ENCODE assay signal across 19 mouse cellular contexts in genomic region chr11:114482070-114482469, GRCm38 (mm10).
A peak's percentile ranks its signal among the peaks of the same experiment; 100 is the strongest.
DNase-seq lines count a peak whose midpoint lies in the region; ATAC-seq and TF ChIP-seq lines count a peak whose summit lies in the region.
"Had no signal": no experiment of that assay in that cellular context is flagged by ENCODE, and none has a peak within 500 bp of the region (broad histone marks: within the 10 kb centered on the region; RNA-seq: fewer than 3 reads in every experiment).

No protein-coding gene starts in this region.

- H3K4me1 ChIP-seq in hindbrain, embryonic 10.5 days (replicated peaks), result peaks cover 48% of the 10 kb centered on the region
- peaks cover 10% of the 10 kb centered on the region; the same call in 1 of the 2 replicates for H3K4me1 ChIP-seq in hindbrain, embryonic 16.5 days (ENCODE audit: control insufficient read depth, insufficient read depth, low read depth, low read length)
- 0 out of 2 replicates have a peak, but pooled peaks cover 3% of the 10 kb centered on the region for H3K4me1 ChIP-seq in stomach, embryonic 15.5 days
- no peaks in the 10 kb centered on the region for H3K4me1 ChIP-seq in stomach, postnatal 0 days (replicated peaks; ENCODE audit: control insufficient read depth, insufficient read depth)

- peak; percentile 29 for DNase-seq in hindbrain, embryonic 10.5 days (ENCODE audit: low spot score)
- no peak for DNase-seq in stomach, postnatal 0 days (ENCODE audit: low spot score)
- no peak for DNase-seq in frontal cortex, postnatal 14 days (ENCODE audit: low spot score in 2 of 2)
- DNase-seq: adrenal gland, adult 2 months; adrenal gland, postnatal 25 days; cerebellum, adult 9-10 months; gastrocnemius, postnatal 36 days; heart, adult 18-20 months; heart, postnatal 10 days; heart, postnatal 4 days had no signal

- no peak for TF ChIP-seq EP300 in stomach, postnatal 0 days (optimal IDR thresholded peaks at IDR 0.05)

- no peaks in the 10 kb centered on the region for H3K36me3 ChIP-seq in hindbrain, embryonic 10.5 days
- H3K36me3 ChIP-seq in hindbrain, embryonic 16.5 days (ENCODE audit: control insufficient read depth, insufficient read depth, low read length), result no peaks in the 10 kb centered on the region
- H3K36me3 ChIP-seq in stomach, embryonic 15.5 days, result no peaks in the 10 kb centered on the region
- H3K36me3 ChIP-seq in stomach, postnatal 0 days (ENCODE audit: control insufficient read depth, insufficient read depth, low read length), result no peaks in the 10 kb centered on the region
- H3K36me3 ChIP-seq: embryonic facial prominence, embryonic 15.5 days; forebrain, embryonic 10.5 days; heart, embryonic 10.5 days; hindbrain, embryonic 13.5 days had no signal

- no peak overlapping the region for H3K4me2 ChIP-seq in hindbrain, embryonic 16.5 days (ENCODE audit: low read length)
- no peak overlapping the region for H3K4me2 ChIP-seq in stomach, embryonic 15.5 days
- no peak overlapping the region for H3K4me2 ChIP-seq in stomach, postnatal 0 days (replicated peaks; ENCODE audit: low read depth)
- H3K4me2 ChIP-seq: embryonic facial prominence, embryonic 15.5 days; hindbrain, embryonic 13.5 days had no signal

- H3K27ac ChIP-seq in hindbrain, embryonic 10.5 days, result no peak overlapping the region
- H3K27ac ChIP-seq in hindbrain, embryonic 16.5 days (ENCODE audit: low read depth, low read length), result no peak overlapping the region
- H3K27ac ChIP-seq in stomach, embryonic 15.5 days, result no peak overlapping the region
- H3K27ac ChIP-seq in stomach, postnatal 0 days (replicated peaks), result no peak overlapping the region
- H3K27ac ChIP-seq: embryonic facial prominence, embryonic 15.5 days; forebrain, embryonic 10.5 days; heart, embryonic 10.5 days; hindbrain, embryonic 13.5 days had no signal

- TF ChIP-seq CTCF in stomach, postnatal 0 days (IDR thresholded peaks at IDR 0.05; ENCODE audit: low read depth), result no peak

- WGBS in hindbrain, embryonic 10.5 days, result 69% methylated on average over 10 of the region's 10 CpGs
- WGBS in hindbrain, embryonic 16.5 days, result 62% methylated on average over 10 of the region's 10 CpGs
- 75% methylated on average over 10 of the region's 10 CpGs for WGBS in stomach, embryonic 15.5 days
- WGBS in stomach, postnatal 0 days, result 75% methylated on average over 10 of the region's 10 CpGs

- H3K9me3 ChIP-seq in hindbrain, embryonic 10.5 days, result no peaks in the 10 kb centered on the region
- no peaks in the 10 kb centered on the region; the same call in 1 of the 2 replicates for H3K9me3 ChIP-seq in hindbrain, embryonic 16.5 days (ENCODE audit: control insufficient read depth, low read length)
- no peaks in the 10 kb centered on the region for H3K9me3 ChIP-seq in stomach, embryonic 15.5 days
- no peaks in the 10 kb centered on the region for H3K9me3 ChIP-seq in stomach, postnatal 0 days (ENCODE audit: control insufficient read depth, low read length)
- H3K9me3 ChIP-seq: embryonic facial prominence, embryonic 15.5 days; forebrain, embryonic 10.5 days; heart, embryonic 10.5 days; hindbrain, embryonic 13.5 days had no signal

- H3K4me3 ChIP-seq in hindbrain, embryonic 10.5 days, result no peak overlapping the region
- no peak overlapping the region for H3K4me3 ChIP-seq in hindbrain, embryonic 16.5 days (ENCODE audit: low read length)
- no peak overlapping the region for H3K4me3 ChIP-seq in stomach, embryonic 15.5 days (replicated peaks)
- H3K4me3 ChIP-seq in stomach, postnatal 0 days (ENCODE audit: low read depth, low read length), result no peak overlapping the region
- H3K4me3 ChIP-seq: embryonic facial prominence, embryonic 15.5 days; erythroblast, embryonic 14.5 days; forebrain, embryonic 10.5 days; heart, embryonic 10.5 days; hindbrain, embryonic 13.5 days had no signal

- no peak for ATAC-seq in hindbrain, embryonic 16.5 days
- ATAC-seq in stomach, embryonic 15.5 days (ENCODE audit: insufficient read depth, low FRiP score, low read depth), result 0 out of 2 replicates have a peak, but pooled peaks have one; percentile 9
- ATAC-seq in stomach, postnatal 0 days (ENCODE audit: low FRiP score, low TSS enrichment), result no peak
- peak; percentile 41 for ATAC-seq in megakaryocyte progenitor cell, adult 5-6 weeks (replicated peaks; ENCODE audit: poor library complexity)
- ATAC-seq: forebrain, embryonic 14.5 days had no signal

- H3K9ac ChIP-seq in hindbrain, embryonic 16.5 days (ENCODE audit: low read depth, low read length), result no peak overlapping the region
- H3K9ac ChIP-seq in stomach, embryonic 15.5 days, result no peak overlapping the region
- H3K9ac ChIP-seq in stomach, postnatal 0 days (ENCODE audit: low read length), result no peak overlapping the region
- H3K9ac ChIP-seq: embryonic facial prominence, embryonic 15.5 days; hindbrain, embryonic 13.5 days had no signal

- peaks cover 26% of the 10 kb centered on the region for H3K27me3 ChIP-seq in hindbrain, embryonic 10.5 days (ENCODE audit: insufficient read depth, poor library complexity, severe bottlenecking)
- no peaks in the 10 kb centered on the region; the same call in 1 of the 2 replicates for H3K27me3 ChIP-seq in hindbrain, embryonic 16.5 days (replicated peaks; ENCODE audit: control insufficient read depth, insufficient read depth, low read length)
- 0 out of 2 replicates have a peak, but pooled peaks cover 11% of the 10 kb centered on the region for H3K27me3 ChIP-seq in stomach, embryonic 15.5 days (replicated peaks)
- no peaks in the 10 kb centered on the region for H3K27me3 ChIP-seq in stomach, postnatal 0 days (ENCODE audit: control insufficient read depth, insufficient read depth, low read length)
- H3K27me3 ChIP-seq: embryonic facial prominence, embryonic 15.5 days had no signal

Comparison
In these comparisons a context has a peak if more than half of its experiments do, and no peak if none do; other contexts are left out.
1. ATAC-seq: peak in stomach, embryonic 15.5 days (single experiment) and megakaryocyte progenitor cell, adult 5-6 weeks (single experiment); none in hindbrain, embryonic 16.5 days (single experiment) and stomach, postnatal 0 days (single experiment).